Mouse (Mus musculus) layer of hippocampus, postnatal 10 days (tissue): ENCODE data around the gene Aadacl3. TPM values are rescaled to one million over a fixed set of nuclear protein-coding genes. Genes with fewer than 3 reads are reported as not detected.
A peak's percentile ranks its signal among the peaks of the same experiment; 100 is the strongest.

ENCODE experiments used
- DNase-seq, 2 experiments: peaks; one replicate each; pipeline ENCODE4 v3.0.0; 2021; ENCODE audit warnings: low spot score in 2 of 2
- long read RNA-seq: library from polyadenylated mRNA; stranded (forward); transcript quantifications from one replicate; pipeline ENCODE4 v2.0.0, GENCODE M21; 2023
- total RNA-seq, 2 experiments: library from RNA; stranded (reverse); gene quantifications; 2 replicates each; pipeline ENCODE4 v1.2.3; 2021

Aadacl3 gene
- not detected for total RNA-seq
- long read RNA-seq, result 0 reads

- no peak for DNase-seq
Observed at GRCm38 (mm10) chr4:144463656-144464055, at the start of gene Aadacl3. Aadacl3 (minus strand) TSS chr4:144463756.

GRCm38 (mm10) chr4:144506518-144506917 lies 43.0 kb upstream of the Aadacl3 start:
- no peak for DNase-seq

DNA sequence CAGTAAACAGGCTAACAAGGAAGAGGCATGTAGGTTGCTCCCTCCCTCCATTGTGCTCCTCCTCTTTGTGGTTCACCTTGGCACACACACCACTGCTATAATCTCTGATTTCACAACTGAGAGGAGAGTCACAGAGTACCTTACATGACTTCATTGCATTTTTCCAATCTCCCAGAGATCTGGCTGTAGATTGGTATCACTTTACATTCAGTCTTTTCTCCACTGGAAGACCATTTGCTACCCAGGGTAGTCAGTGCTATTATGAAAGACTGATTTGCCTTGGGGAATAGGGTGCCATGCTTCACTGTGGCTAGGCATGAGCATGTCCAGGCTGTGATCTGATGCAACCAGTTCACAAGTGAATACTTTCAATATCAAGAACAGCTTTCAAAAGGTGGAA lies 29.8 kb upstream of the Aadacl3 start:
- DNase-seq, result no peak

DNA sequence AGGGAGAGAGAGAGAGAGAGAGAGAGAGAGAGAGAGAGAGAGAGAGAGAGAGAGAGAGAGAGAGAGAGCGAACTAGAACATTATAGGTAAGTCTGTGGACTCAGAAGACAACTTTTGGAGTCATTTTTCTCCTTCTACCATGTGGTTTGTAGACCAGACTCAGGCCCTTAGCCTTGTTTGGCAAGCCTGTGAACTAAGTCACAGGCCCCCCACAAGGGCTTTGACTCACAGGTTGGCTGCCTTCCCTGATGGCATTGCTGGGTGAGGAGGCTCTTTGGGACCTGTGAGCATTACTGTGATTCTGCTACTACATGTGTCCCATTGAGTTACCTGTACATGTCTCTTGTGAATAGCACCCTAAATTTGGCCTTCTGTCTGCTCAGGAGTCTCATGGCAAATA lies 4.5 kb upstream of the Aadacl3 start:
- DNase-seq, result no peak

DNA sequence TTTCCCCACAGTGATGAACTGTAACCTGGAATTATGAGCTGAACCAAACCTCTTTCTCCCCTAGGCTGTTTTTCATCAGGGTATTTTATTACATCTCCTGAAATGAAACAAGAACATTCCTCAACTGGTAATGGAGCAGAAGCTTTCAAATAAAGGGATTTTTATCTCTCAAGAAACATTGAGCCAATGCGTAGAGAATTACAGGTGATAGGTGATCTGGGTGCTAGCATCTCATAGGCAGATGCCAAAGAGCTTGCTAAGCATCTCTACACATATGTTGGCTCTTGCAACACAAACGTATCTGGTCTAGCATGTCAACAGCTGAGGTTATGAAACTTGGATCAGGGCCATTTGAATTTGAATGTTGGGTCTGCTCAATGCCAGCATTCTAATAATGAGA lies 1.6 kb upstream of the Aadacl3 start:
- DNase-seq, result no peak

- DNase-seq, result no peak
Observed at GRCm38 (mm10) chr4:144453217-144453616, 10.3 kb downstream of the Aadacl3 start, which contains the start of gene Gm9944. Gm9944 (minus strand) TSS chr4:144453317.

DNA sequence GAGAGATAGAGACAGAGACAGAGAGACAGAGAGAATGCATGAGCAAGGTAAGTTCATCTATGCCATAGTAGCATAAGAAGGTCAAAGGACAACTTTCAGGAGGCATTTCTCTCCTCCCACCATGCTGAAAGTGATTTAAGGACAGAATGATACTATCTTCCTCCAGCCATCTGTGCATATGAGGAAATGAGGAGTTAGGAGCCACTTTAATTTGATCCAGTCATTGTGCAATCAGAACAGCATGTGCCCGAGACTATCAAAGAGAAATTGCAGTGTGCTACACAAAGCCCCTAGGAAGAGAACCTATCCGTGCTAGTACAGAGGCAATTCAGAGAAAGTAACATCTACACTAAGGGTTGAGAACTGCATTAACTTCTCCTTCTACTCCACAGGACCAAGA lies 15.0 kb downstream of the Aadacl3 start:
- DNase-seq, result no peak

- no peak for DNase-seq
Observed at GRCm38 (mm10) chr4:144441582-144441981, 22.0 kb downstream of the Aadacl3 start.

- no peak for DNase-seq
Observed at GRCm38 (mm10) chr4:144441095-144441494, 22.5 kb downstream of the Aadacl3 start.

DNA sequence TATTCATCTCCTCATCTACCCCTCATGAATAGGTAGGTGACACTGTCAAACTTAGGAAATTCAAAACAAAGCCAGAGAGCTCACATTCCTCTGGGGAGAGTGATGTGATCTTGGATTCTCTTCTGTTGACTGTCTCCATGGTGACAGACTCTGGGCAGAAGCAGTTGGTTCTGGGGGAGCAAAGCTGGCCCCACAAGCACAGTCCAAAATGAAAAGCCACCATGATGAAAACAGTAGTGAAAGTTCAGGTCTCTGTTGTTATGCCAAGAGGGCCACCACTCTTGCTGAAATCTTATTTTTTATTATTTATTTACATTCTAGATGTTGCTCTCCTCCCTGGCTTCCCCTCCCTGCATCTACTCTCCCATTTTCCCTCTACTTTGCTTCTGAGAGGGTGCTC lies 24.9 kb downstream of the Aadacl3 start, which contains the start of gene 1700012P22Rik:
Gene 1700012P22Rik (minus strand): TSS at position 101 of the 400 bp plus-strand sequence.
- no peak for DNase-seq

GRCm38 (mm10) chr4:144433216-144433615 lies 30.3 kb downstream of the Aadacl3 start:
- no peak for DNase-seq

DNA sequence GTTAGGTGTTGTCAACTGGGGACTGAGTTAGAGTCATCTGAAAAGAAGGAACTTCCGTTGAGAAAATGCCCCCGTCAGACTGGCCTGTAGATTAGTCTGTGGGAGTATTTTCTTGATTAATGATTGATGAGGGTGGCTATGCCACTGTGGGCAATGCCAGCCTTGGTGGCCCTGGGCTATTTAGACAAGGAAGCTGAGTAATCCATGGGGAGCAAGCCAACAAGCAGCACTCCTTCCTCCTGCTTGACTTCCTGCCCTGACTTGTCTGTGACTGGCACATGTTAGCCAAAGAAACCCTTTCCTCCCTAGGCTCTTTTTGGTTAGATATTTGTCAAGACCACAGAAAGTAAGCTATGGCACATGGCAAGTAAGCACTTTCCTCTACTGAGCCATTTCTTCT lies 32.8 kb downstream of the Aadacl3 start:
- no peak for DNase-seq

DNA sequence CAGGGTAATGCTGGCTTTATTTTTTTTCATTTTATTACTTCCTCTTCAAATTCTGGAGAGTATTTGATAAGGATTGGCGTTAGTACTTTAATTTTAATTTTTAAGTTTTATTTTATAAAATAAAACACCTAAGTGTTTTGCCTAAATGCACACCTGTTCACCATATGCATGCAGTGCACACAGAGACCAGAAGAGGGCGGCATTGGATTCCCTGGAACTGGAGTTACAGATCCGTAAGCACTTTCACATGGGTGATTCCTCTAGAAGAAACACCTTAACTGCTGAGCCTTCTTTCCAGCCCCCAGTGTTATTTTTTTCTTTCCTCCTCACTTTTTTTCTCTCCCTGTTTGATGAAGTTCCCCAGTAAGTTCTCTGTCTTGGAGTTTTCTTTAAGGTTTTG lies 34.7 kb downstream of the Aadacl3 start:
- DNase-seq, result peak in 1 of 2 experiments; percentile 10

DNA sequence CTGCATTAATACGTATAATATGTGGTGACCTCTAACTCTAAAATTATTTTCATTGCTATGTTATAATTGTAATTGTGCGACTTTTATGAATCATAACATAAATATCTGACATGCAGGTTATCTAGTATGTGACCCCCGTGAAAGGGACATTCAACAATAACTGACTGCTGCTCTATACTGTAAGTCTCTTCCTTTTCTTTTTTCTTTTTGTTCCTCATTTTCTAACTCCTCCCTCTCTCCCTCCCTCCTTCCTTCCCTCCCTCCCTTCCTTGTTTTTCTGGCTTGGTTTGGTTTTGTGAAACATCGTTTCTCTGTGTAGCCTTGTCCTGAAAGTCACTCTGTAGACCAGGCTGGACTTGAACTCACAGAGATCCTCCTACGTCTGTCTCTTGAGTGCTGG lies 39.0 kb downstream of the Aadacl3 start:
- no peak for DNase-seq

GRCm38 (mm10) chr4:144420644-144421043 lies 42.9 kb downstream of the Aadacl3 start:
- no peak for DNase-seq

GRCm38 (mm10) chr4:144408290-144408689 lies 55.3 kb downstream of the Aadacl3 start, which contains the start of gene Pramef12:
Pramef12 (minus strand) TSS chr4:144408464.
- no peak for DNase-seq

DNA sequence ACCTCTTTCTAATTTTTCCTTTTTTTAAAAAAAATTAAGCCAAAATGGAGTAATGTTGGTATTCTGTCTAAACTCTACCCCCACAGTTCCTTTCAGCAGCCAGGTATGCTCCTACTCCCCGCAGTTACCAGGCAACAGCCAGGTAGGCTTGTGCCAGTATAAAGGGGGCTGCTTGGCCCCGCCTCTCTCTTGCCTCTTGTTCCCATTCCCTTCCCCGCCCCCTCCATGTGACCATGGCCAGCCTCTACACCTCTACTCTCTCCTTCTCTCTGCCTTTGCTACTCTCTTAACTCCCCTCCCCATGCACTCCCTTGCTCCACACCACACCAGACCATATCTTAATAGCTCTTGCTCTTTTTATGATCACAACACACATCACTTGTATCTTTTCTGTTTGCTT lies 57.3 kb downstream of the Aadacl3 start:
- no peak for DNase-seq

DNA sequence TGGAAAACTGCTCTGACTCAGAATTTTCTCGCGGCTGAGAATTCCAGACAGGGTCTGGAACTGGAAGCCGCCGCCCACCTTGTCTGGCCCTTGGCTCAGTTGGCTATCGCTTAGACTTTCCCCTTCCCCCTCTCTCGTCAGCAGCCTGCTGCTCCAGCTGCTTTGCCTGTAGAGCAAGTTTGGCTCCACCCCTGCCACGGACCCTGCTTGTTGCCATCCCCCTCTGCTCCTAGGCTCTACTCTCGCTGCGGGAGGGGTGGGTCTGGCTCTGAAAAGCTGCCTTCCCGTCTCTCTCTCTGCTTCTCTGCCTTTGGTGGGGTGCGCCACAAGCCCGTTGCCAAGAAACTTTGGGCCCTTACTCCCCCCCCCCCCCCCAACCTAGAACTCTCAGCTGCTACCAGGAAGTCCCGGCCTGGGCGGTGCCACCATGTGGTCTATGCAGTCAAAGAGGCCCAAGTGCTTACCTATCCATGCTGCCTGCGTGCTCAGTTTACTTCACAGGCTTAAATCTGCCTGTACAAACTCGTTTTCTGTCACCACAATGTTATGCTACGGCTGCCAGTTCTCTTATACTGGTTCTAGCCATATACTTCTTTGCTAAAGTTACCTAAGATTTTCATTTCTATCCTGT lies 59.0 kb downstream of the Aadacl3 start:
- no peak for DNase-seq

Other genes with a start within 250 kb of the Aadacl3 start
- not detected for gene Pramel5, start 183.3 kb downstream of the Aadacl3 start, total RNA-seq
- gene Gm13128, start 133.5 kb downstream of the Aadacl3 start, total RNA-seq, result not detected
- not detected for gene Gm13119, start 105.8 kb downstream of the Aadacl3 start, total RNA-seq
- gene Pramef20, start 85.8 kb downstream of the Aadacl3 start, total RNA-seq, result not detected
- gene Pramef12, start 55.3 kb downstream of the Aadacl3 start, total RNA-seq, result not detected
- gene 1700012P22Rik, start 25.0 kb downstream of the Aadacl3 start, total RNA-seq, result not detected
- not detected for gene Gm9944, start 10.4 kb downstream of the Aadacl3 start, total RNA-seq
- not detected for gene 9430007A20Rik, start 56.1 kb upstream of the Aadacl3 start, total RNA-seq
- not detected for gene Gm13124, start 101.4 kb upstream of the Aadacl3 start, total RNA-seq
- not detected for gene Aadacl4, start 150.0 kb upstream of the Aadacl3 start, total RNA-seq
- not detected for gene Gm436, start 222.6 kb upstream of the Aadacl3 start, total RNA-seq